In genomic region chr4:55526247-55527115, GRCm38 (mm10) we compare ENCODE assay signal across 14 mouse cellular contexts. TPM values are rescaled to one million over a fixed set of nuclear protein-coding genes. Genes with fewer than 3 reads are reported as not detected.
DNase-seq lines count a peak whose midpoint lies in the region; ATAC-seq and TF ChIP-seq lines count a peak whose summit lies in the region.
"Had no signal": no experiment of that assay in that cellular context is flagged by ENCODE, and none has a peak within 500 bp of the region (broad histone marks: within the 10 kb centered on the region; RNA-seq: fewer than 3 reads in every experiment).

No protein-coding gene starts in this region.

- H3K4me1 ChIP-seq in lung, adult 2 months (ENCODE audit: control insufficient read depth, insufficient read depth, low read length): peaks cover 3% of the 10 kb centered on the region
- H3K4me1 ChIP-seq in embryonic facial prominence, embryonic 14.5 days (ENCODE audit: control insufficient read depth, insufficient read depth, low read length): no peaks in the 10 kb centered on the region

- TF ChIP-seq POLR2A in lung, adult 2 months (IDR thresholded peaks at IDR 0.05; ENCODE audit: borderline replicate concordance, extremely low read depth, low read depth, low read length): no peak

- peak; percentile 57 for DNase-seq in heart, adult 11 months
- no peak for DNase-seq in heart, adult 8-10 months (ENCODE audit: low spot score)
- DNase-seq in lung, adult 2 months: no peak
- no peak for DNase-seq in lung, postnatal 14 days
- DNase-seq in Muller cell, postnatal 12 days (ENCODE audit: inconsistent ontology term): peak; percentile 43
- peak; percentile 81 for DNase-seq in embryonic facial prominence, embryonic 14.5 days (ENCODE audit: low spot score)
- DNase-seq in cerebellum, adult 8-10 months: no peak
- DNase-seq in right cerebral cortex, postnatal 14 days: no peak
- DNase-seq: adrenal gland, postnatal 36 days; gastrocnemius, postnatal 25 days; kidney, postnatal 36 days; left cerebral cortex, postnatal 4 days; thymus, postnatal 36 days had no signal

- peak overlapping the region; percentile 27; the same call in 1 of the 2 replicates for H3K4me2 ChIP-seq in embryonic facial prominence, embryonic 14.5 days (ENCODE audit: low read depth, low read length)
- H3K4me2 ChIP-seq: hindbrain, embryonic 12.5 days had no signal

- no peak overlapping the region for H3K9ac ChIP-seq in embryonic facial prominence, embryonic 14.5 days (ENCODE audit: low read depth, low read length)
- H3K9ac ChIP-seq: hindbrain, embryonic 12.5 days had no signal

- H3K27me3 ChIP-seq in embryonic facial prominence, embryonic 14.5 days (replicated peaks; ENCODE audit: control insufficient read depth, insufficient read depth, low read length): peaks cover 3% of the 10 kb centered on the region; the same call in 1 of the 2 replicates

- H3K9me3 ChIP-seq in embryonic facial prominence, embryonic 14.5 days (ENCODE audit: control insufficient read depth, low read length): no peaks in the 10 kb centered on the region
- H3K9me3 ChIP-seq: hindbrain, embryonic 12.5 days had no signal

- WGBS in lung, adult 2 months: 57% methylated on average over 5 of the region's 5 CpGs
- WGBS in embryonic facial prominence, embryonic 14.5 days: 37% methylated on average over 5 of the region's 5 CpGs

- no peak for ATAC-seq in embryonic facial prominence, embryonic 14.5 days (ENCODE audit: low read depth)

- no peak for TF ChIP-seq CTCF in lung, adult 2 months (IDR thresholded peaks at IDR 0.05; ENCODE audit: insufficient read depth, low read length)

- H3K36me3 ChIP-seq in embryonic facial prominence, embryonic 14.5 days (ENCODE audit: control insufficient read depth, insufficient read depth, low read length): 0 out of 2 replicates have a peak, but pooled peaks cover 9% of the 10 kb centered on the region
- H3K36me3 ChIP-seq: hindbrain, embryonic 12.5 days had no signal

- H3K4me3 ChIP-seq in lung, adult 2 months (replicated peaks; ENCODE audit: extremely low read depth, low read depth, low read length): peak overlapping the region; percentile 5
- H3K4me3 ChIP-seq in embryonic facial prominence, embryonic 14.5 days (ENCODE audit: low read depth, low read length): no peak overlapping the region
- H3K4me3 ChIP-seq: hindbrain, embryonic 12.5 days had no signal

- H3K27ac ChIP-seq in embryonic facial prominence, embryonic 14.5 days (replicated peaks; ENCODE audit: low read depth, low read length): no peak overlapping the region
- H3K27ac ChIP-seq: hindbrain, embryonic 12.5 days had no signal

RNA-seq across cellular contexts. Expression of gene Klf4, which starts 5.8 kb away (rescaled TPM):
- total RNA-seq in heart, adult 8-10 months (2022): 10 to 100 TPM; 21.7 to 39.9 (median 27.1) TPM
- 140 and 188 TPM in 2 replicates for polyA plus RNA-seq in lung, adult 2 months (2012; rRNA removed)
- polyA plus RNA-seq in embryonic facial prominence, embryonic 14.5 days (2014; fragmentation: Nextera tagmentation; extraction: Ambion mirVana): 24.4 and 27.5 TPM in 2 replicates

Comparison
In these comparisons a context has a peak if more than half of its experiments do, and no peak if none do; other contexts are left out.
1. DNase-seq: peak in heart, adult 11 months (single experiment), Muller cell, postnatal 12 days (single experiment) and embryonic facial prominence, embryonic 14.5 days (single experiment); none in heart, adult 8-10 months (single experiment), lung, adult 2 months (single experiment), lung, postnatal 14 days (single experiment), cerebellum, adult 8-10 months (single experiment) and right cerebral cortex, postnatal 14 days (single experiment).